Mouse (Mus musculus) ES-CJ7 (cell line): ENCODE results near the gene Slc6a13.

Source experiments
- DNase-seq: peaks from one replicate; pipeline ENCODE4 v3.0.0; 2011; ENCODE audit warnings: low read depth, low spot score

Slc6a13 gene

GRCm38 (mm10) chr6:121378256-121378655, 78.2 kb downstream of the Slc6a13 start:
- peak; percentile 47 for DNase-seq

GRCm38 (mm10) chr6:121380576-121380975, 80.5 kb downstream of the Slc6a13 start:
- no peak for DNase-seq

- peak; percentile 39 for DNase-seq
Measured at GRCm38 (mm10) chr6:121382071-121382470, 82.0 kb downstream of the Slc6a13 start.

- DNase-seq = no peak
Measured at GRCm38 (mm10) chr6:121385397-121385796, 85.4 kb downstream of the Slc6a13 start.
